Mouse (Mus musculus) cortical plate, adult 2 months (tissue): Measurements from ENCODE around the gene Rnf123.
"Not testable (repeated sequence)": the region's sequence is repeated elsewhere in the genome, so short reads cannot be mapped to it uniquely, and the experiment has no call there.

Experiments used
- CTCF ChIP-seq: fragments of 200-500 bp; IDR thresholded peaks from 2 replicates; pipeline ENCODE4 v1.5.1; 2011; ENCODE audit warnings: mild to moderate bottlenecking, control low read depth, low read length; ENCODE audit not compliant: insufficient read depth; ENCODE audit errors: extremely low read depth
- POLR2A ChIP-seq: fragments of 200-500 bp; IDR thresholded peaks from 2 replicates; pipeline ENCODE4 v1.6.1; 2011; ENCODE audit warnings: mild to moderate bottlenecking, low read length, control low read depth; ENCODE audit not compliant: insufficient read depth; ENCODE audit errors: extremely low read depth

DNA sequence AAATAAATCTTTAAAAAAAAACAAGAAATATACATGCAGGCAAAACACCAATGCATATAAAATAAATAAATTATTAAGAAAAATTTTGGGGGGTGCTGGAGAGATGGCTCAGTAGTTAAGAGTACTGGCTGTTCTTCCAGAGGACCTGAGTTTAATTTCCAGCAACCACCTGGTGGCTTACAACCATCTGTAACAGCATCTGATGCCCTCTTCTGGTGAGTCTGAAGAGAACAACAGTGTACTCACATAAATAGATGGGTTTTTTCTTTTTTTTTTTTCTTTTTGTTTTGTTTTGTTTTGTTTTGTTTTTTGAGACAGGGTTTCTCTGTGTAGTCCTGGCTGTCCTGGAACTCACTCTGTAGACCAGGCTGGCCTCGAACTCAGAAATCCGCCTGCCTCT is 69.6 kb downstream of the Rnf123 start:
- TF ChIP-seq CTCF, POLR2A: not testable (repeated sequence)
